Mouse (Mus musculus) mesoderm, embryonic 11.5 days (tissue): ENCODE data around the gene Snrnp40.

ENCODE experiments used
- DNase-seq: peaks from one replicate; pipeline ENCODE4 v3.0.0-alpha.2; 2012; ENCODE audit warnings: low read depth, low spot score

The Snrnp40 gene

DNA sequence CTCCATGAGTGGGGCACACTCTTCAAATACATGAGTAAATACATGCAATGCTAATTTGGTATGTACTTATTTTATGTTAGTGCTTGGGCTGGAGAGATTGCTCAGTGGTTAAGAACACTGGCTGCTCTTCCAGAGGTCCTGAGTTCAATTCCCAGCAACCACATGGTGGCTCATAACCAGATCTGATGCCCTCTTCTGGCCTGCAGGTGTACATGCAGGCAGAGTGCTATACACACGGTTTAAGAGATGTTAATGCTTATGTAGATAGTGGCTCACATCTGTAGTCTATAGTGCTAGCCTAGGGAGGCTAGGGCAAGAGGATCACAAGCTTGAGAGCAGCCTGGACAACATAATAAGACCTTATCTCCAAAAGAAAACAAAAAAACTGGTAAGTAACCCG lies 20.5 kb downstream of the Snrnp40 start:
- no peak for DNase-seq

DNA sequence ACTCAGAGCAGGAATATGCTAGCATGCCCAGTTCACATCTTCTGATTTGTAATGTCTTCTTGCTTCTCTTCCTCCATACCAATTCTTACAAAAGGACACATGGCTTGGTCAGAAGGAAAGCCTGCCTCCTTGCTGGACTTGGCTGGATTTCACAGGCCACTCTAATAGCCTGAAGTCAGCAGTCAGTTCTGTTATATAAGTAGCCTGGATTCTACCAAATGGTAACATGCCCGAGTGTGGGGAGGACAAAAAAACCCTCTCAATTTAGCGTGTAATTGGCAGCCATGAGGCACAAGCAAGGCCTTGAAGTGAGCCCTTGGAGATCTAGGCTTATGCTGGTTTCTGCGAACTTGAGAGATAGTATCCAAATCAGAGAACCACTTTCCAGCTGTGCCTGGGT lies 27.3 kb downstream of the Snrnp40 start:
- DNase-seq = no peak

DNA sequence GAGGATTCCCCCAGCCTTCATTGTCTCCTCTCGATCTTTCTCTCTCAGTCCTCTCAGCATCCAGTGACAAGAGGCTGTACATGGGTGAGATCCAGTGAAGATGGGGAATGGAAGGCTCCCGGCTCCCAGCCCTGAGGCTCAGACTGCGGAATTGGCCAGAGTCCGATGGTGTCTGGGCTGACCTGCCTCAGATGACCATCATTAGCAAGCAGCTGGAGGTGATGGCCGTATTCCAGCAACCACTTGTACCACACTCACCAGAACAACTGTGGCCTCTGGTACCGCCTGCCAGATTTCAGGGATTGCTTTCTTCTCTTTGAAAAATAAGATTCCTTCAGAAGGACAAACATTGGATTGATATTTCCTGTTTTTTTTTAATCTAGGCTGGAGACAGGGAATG lies 29.6 kb downstream of the Snrnp40 start:
- DNase-seq = no peak

DNA sequence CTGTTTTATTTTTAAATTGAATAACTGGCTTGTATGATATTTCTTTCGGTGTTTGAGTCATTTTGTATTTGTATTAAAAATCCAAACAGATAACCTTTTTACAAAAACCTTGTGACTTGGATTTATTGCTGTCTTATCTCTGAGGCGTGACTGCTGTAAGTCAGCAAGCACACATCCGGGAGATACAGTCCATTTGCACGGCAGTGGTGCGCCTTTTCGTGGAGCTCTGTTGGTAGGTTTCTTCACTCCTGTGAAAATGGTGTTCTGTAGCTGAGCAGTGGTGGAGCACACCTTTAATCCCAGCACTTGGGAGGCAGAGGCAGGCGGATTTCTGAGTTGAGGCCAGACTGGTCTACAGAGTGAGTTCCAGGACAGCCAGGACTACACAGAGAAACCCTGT lies 30.0 kb downstream of the Snrnp40 start:
- DNase-seq = no peak

DNA sequence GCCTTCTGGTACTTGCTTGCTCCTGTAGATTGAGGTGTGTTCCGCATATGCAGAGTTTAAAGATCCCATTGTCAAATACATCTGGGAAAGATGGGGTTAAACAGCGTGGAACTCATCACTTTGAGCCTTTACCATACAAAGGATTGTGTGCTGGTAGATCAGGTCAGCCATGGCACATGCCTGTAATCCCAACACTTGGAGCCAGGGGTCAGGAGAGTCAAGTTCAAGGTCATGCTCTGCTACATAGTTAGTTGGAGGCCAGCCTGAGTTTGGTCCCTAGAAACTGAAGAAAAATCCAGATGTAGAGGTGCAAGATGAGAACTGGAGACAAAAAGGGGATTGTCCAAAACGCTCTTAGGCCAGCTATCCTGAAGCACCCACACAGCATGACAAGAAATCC lies 31.3 kb downstream of the Snrnp40 start:
- peak; percentile 29 for DNase-seq
